Mouse (Mus musculus): ENCODE results near the gene Ftl1-ps1.

DNA sequence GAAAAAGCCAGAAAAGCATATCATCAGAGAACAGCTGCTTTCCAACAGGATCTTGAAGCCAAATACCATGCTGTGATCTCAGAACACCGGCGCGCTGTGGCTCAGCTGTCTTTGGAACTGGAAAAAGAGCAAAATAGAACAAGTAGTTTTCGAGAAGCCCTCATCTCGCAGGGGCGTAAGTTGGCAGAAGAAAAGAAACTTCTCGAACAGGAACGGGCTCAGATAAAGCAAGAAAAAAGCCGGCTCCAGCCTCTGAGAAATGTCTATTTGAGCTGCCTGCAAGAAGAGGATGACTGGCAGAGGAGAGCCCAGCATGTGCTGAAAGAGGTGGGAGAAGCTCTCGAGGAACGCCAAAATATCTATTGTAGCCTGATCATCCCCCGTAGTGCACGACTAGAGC lies 43.0 kb upstream of the Ftl1-ps1 start:
- TF ChIP-seq EP300 (IDR thresholded peaks at IDR 0.05; ENCODE audit: insufficient read depth, low read depth, low read length) (no peak), CTCF (IDR thresholded peaks at IDR 0.05; ENCODE audit: low read depth, low read length) (no peak), POLR2A (IDR thresholded peaks at IDR 0.05; ENCODE audit: insufficient read depth, low read length) (no peak)

Measured in ES-Bruce4 (cell line).